Mouse (Mus musculus) neutrophil, adult 5-6 weeks (primary cell): ENCODE measurements at regions not wholly inside any gene's neighbourhood (a gene's known extent, or its start where the extent isn't known, plus 50 kb on each side); places are given as distances from the start of the nearest gene placed in this dataset.
"Not testable (repeated sequence)": the region's sequence is repeated elsewhere in the genome, so short reads cannot be mapped to it uniquely, and the experiment has no call there.

Experiments used
- ATAC-seq: fragments of 151-379, 151-347 bp; 2 replicates; pipeline ENCODE4 v1.8.0; 2017; ENCODE audit warnings: mild to moderate bottlenecking, moderate TSS enrichment; ENCODE audit not compliant: insufficient number of reproducible peaks, poor library complexity, low FRiP score, severe bottlenecking; ENCODE audit errors: extremely low read depth

DNA sequence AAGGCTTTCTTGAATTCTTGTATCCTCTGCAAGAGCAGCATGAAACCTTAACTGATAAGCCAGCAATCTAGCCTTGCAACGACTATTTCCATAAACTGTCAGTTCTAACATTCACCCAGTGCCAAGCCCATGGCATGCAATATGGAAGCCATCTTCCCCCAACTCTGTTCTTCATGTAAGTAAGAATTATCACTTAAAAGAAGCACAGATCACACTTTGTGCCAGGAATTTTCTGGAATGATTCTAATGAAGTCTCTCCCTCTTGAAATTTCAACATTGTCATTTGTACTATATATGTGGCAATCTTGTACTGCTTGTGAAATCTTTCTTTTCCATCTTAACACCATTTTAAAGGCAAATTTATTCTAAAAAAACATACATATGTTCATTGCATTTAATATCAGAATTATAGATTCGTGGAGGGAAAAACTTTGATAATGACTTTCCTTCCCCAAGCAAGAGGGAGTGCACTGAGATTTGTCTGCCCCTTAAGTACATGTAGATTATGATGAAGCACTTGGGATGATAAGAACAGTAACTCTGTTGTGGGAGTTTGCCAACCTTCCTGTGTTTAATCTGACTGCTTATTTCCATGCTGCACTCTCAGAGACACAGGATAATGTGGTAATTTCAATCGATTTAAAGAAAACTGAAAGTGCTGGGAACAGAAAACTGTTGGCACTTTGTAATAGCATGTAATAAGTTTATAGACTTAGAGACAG lies 447.2 kb upstream of the Slc39a10 start:
- no peak for ATAC-seq

DNA sequence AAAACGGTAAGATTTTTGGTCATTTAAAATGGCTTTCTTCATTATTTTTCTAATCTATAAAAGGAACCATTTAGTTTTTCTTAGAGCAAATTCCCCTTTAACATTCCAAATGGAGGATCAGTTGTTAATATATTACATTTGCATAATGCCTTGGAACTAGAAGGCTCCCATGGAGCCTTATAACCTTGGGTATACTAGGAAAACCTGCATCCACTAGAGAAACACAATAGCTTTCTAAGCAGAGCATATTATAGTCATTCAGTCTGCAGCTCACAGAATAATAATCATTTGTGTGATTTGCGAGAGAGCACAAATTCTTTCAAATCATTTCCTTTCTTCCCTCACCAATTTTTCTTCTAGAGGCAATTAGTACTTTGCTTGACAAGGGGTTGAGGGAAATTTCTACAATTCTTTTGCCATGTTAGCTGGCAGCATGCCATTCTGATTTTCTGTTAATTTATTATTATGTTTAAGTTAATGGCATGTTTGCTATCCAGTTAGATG lies 418.0 kb upstream of the Slc39a10 start:
- no peak for ATAC-seq

DNA sequence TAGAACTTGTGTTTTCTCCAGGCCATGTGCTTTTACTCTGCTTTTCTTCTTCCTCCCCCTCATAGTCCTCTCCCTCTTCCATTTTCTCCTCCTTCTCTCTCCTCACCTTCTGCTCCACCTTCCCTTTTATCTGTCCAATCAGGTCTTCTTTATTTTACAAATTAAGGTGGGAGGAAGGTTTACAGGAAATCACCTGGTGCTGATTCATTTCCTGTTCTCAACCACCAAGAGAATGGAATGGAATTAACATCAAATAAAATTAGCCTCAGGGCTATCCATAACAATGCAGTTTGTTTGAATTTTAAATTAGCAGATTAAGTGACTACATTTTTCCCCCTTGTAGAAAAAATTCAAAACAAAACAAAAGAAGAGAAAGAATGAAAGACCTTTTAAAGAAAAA lies 414.3 kb upstream of the Slc39a10 start:
- no peak for ATAC-seq

DNA sequence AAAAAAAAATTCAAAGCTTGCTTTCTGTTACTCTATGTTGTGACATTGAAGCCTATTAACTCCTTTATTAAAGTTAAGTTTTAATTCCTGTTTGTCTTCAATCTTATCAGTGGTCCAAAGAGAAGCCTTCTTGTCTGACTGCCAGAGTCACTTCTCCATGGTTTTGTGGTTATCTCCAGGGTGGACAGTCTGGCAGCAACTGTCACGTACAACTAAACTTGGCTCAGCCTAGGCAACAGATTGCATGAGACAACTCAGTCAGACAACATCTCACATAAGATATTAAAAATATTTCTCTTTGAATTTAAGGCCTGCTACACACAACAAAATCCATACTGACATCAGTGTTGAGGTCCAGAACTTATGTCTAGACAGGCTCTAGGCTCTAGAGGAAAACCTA lies 406.7 kb upstream of the Slc39a10 start:
- ATAC-seq = no peak

DNA sequence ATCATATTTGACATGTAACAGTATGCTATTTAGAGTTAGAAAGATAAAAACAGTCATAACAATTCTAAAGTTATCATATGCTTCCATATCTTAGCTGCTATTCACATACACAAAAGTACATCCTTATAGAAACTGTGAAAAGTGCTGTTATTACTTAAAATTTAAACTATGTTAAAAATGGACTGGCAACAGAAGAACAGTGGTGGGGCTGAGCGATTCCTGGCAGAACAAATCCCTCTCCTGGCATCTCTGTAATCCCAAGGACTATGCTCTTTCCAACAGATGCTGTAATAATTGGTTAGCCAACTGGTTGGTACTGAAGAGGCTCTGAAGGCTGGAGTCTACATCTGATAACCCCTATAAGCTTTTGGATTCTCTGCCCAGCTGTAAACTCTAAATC lies 393.0 kb upstream of the Slc39a10 start:
- no peak for ATAC-seq

DNA sequence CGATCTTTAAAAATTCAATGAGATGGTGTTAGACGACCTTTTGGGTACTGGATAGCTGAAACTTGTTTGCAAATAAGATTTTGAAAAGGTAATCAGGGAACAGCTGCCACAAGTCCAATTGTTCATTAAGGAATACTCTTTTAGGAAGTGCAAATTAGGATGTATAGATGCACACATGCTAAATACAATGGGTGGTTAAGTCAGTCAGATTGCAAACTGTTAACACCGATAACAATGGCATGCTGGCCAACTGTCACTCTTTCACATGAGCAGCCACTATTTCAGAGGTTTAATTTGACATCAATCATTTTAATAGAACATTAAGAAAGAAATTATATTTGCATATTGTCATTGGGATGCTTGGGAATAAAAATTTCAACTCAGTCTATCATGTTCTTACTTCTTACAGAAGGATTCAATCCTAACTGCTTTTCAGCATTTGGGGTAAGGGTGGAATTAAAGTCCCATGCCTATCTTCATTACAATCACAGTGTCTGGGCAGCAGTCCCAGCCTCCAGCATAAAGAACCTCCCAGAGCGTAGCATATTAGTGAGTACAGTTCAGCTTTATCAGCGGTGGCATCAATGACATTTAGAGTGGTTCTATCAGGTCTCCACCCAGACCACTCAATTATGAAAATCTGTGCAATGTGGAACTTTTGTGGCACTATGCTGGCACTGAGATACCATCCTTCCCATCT lies 385.8 kb upstream of the Slc39a10 start:
- no peak for ATAC-seq

DNA sequence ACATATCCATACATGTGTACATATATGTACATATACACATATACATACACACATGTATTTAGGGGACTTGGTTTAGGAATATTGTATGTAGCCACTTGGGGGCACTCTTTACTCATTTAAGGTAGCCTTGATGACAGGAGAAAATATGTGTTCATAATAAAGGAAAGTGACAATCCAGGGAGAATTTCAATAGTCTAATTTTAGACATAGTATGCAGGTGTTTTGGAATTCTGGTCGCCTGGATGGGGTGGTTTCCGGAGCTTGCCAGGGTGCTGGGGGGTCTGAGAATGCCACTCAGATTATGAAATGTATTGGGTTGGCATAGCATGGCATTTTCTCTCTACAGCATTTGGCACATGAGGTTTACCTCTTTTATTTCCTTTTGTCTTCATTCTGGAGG lies 385.2 kb upstream of the Slc39a10 start:
- ATAC-seq = no peak

DNA sequence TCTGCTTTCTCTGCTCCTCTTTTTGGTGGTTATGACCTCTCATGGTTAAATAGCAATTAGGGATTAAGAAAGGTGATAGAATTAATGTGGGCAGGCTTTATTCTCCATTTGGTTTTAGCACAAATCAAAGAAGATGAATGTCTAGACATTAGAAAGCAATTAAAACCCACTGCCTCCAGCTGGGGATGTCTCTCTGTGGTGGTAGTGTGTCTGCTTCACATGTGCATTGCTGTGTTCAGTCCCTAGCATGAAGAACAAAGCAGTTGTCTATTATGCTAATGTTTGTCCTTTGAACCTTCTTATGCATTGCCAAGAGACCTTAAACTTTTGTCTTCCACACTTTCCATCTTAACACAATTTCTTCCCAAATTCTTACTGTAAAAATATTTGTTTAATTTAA lies 379.5 kb upstream of the Slc39a10 start:
- no peak for ATAC-seq

DNA sequence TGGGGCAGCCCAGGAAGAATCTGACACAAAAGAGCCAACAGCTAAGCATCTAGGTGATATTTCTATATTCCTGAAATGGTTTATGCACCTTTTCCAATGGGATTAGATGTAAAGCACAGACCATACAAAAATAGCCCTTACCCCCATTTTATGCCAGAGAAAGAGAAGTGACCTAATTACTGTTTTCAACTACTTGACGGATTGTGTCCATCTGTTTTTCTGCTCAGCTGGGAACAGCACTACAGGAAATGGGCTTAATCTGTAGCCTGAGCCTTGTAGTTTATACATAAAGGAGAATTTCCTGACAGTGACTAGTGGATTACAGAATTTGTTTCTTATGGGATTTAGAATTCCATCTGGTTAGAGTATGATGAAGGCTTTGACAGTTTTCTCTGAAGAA lies 371.0 kb upstream of the Slc39a10 start:
- no peak for ATAC-seq

DNA sequence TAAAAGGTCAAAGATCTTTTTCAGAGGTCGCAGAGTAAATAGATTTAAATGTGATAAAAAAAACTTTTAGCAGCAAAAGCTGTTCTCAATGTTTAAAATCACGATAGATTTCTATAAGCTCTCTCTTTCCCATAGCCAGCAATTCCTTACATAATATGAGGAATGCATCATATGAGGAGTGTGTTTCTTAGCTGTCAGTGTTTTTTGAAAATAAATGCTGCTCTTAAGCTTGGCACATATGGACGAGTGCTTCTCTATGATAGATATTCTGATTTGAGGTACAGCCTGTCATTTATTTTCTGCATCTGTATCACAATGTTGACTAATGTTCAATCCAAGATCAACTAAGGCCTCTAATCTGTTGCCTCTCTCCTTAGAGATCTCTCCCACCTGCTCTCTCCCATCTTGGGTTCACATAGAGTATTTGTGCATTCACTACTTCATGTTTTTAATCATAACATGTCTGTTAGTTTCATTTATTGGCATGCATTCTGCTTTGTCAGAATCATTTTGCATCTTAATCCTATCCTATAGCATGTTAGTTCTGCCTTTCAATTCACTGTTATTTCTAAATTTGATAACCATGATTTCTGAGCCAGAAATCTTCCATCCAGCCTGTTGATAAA lies 369.0 kb upstream of the Slc39a10 start:
- no peak for ATAC-seq

DNA sequence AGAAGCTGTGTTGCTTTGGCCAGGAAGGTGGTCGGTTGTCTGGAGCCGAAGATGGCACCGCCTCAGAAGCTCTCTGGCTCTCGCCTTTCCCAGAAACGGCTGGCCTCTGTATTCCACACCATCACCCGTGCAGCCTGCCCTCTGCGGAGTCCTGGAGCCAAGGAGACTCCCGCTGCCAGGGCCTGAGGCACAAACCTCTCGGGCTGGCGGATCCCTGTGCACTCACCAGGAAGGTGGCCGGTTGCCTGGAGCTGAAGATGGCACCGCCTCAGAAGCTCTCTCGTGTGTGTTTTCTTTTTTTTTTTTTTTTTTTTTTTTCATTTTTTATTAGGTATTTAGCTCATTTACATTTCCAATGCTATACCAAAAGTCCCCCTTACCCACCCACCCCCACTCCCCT lies 358.1 kb upstream of the Slc39a10 start:
- ATAC-seq = not testable (repeated sequence)

DNA sequence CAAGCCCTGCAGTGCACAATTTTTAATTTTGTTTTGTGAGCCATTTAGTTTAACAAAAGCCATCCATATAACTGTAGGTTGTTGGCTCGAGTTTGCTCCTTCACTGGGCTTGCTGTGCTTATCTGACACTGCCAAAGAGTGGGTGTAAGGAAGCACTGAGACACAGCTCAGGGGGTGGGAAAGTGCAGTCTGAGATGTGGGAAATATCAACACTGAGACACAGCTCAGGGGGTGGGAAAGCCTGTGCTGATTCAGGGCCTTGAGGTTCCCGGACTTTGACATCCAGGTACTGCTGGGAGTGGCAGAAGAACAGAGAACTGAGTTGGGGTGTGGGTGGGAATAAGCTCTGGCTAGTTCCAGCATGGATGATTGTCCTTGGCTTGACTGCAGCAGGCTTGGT lies 324.4 kb upstream of the Slc39a10 start:
- no peak for ATAC-seq

DNA sequence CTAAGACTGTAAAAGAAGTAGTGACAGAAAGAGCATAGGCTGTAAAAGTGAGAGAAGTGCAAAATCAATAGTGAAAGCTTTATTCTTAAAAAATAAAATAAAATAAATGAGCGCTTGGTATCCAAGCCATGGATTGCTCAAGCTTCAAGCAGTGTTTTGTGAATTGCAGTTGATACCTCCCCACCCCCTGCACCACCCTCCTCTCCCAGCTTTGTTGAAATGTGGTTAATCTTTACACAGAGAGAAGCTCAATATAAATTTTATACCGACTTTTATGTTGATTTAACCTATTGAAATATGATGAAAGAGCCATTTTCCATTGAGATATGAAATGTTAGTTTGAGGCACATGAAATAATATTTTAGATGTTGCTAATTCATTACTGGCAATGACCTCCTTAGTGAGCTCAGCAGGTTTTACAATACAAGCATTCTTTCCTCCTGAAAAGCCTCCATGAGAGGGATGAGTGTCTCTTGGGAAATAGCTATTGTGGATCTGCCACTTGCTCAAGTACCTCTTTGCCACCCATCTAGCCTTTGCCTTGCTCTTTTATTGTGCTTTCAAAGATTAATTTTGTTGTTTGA lies 323.9 kb upstream of the Slc39a10 start:
- no peak for ATAC-seq

DNA sequence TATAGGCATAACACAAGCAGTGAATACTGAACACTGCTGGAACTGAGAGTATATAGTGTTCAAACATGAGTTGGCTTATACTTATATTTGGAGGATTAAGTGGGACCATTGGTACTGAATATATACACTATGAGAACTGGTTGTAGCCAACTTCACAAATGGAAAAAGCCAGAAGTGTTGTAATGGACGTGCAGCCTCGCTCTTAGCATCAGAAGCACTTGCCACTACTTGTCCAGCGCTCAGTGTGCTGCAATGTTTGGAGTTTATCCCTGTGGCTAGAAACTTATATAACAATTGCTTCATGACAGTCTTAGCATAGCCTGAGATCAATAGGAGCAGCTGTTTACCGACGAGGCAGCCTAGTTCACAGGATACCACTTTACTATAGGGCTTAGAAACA lies 320.8 kb upstream of the Slc39a10 start:
- no peak for ATAC-seq

DNA sequence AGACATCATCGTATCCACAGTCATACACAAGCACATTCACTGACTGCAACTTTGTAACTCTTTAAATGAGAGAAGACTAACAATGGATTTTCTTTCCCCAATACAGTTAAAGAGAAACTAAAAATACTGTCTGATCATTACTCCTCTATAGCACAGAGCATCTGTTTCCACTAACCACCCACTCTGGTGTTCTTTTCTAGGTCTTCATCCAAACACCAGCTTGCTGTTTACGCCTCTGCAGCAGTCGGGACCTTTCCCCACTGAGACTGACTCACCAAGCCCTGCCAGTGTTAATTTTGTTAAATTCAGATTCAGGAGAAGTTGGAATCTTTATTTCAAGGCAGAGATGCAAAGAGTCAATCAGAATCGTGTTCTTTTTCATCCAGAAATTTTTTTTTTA lies 300.3 kb upstream of the Slc39a10 start:
- ATAC-seq = no peak

DNA sequence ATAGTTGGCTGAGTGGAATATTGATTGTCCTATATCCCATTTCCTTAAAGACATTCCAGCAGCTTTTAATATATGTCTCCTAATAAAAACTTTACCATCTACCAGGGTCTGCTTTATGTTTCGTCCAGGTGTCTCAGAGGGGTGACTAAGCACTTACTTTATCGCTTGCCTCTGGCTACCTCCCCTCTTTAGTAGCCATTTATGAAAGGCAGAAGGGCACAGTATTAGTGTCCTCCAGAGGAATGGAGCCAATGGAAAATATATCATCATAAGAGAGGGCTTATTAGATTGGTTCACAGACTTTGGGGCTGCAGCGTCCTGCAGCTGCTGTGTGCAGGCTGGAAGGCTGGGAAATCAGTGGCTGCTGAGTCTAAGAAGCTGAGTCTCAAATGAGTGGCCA lies 271.8 kb upstream of the Slc39a10 start:
- no peak for ATAC-seq

DNA sequence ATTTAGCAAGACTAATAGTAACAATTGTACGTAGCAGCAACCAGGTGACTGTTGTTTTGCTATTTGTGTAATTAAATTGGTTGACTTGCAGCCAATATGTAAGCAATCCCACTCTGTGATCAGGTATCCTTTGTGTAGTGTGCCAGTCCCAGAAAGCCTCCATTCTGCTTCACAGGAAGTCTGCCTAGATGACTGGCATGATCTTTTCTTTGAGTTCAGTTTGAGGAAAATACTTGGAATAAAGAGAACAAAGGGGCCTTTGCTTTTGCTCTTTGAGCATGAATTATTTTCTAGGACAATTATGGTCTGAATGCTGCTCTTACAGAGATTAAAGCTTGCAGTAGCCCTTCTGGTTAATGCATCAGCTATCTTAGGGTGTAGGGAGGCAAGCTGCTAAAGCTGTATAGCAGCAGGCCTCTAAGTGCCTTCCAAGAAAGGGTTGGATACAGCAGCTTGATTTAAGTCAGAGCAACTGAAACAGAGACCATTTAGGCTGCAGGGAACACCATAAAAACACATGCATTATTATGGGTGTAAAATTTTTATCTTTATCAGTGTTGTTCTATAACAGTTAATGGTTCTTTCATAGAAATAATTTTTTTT lies 271.3 kb upstream of the Slc39a10 start:
- ATAC-seq = no peak

DNA sequence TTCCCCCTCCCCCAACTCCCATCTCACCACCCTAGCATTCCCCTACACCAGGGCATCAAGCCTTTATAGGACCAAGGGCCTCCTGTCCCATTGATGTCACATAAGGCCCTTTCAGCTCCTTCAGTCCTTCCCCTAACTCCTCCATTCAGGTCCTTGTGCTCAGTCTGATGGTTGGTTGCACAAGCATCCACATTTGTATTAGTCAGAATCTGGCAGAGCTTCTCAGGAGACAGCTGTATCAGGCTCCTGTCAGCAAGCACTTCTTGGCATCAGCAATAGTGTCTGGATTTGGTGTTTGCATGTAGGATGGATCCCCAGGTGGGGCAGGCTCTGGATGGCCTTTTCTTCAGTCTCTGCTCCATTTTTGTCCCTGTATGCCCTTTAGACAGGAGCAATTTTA lies 237.4 kb upstream of the Slc39a10 start:
- not testable (repeated sequence) for ATAC-seq

DNA sequence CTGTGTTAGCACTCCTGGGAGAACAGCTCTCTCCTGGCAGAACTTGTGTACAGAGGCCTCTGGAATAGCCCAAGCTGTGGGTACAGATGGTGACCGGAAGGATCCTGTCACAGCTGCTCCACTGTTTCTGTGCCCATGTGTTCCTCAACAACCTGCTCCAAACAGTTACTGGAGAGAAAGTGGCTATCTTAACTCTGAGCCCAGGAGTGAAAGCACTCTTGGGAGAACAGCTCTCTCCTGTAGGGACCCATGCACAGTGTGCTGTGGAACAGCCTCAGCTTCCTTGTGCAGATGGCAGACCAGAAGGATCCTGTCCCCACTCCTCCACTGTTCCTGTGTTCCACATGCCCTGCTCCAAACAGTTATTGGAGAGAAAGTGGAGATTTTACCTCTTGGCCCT lies 227.0 kb upstream of the Slc39a10 start:
- ATAC-seq = no peak
